Mouse (Mus musculus) MEL (cell line): ENCODE measurements around the gene Ank2.

Source experiments
- CHD2 ChIP-seq: IDR thresholded peaks from 2 replicates; pipeline ENCODE4 v1.6.1; 2011; ENCODE audit warnings: low read length, improper control_type of control experiment
- CTCF ChIP-seq, 3 experiments: IDR thresholded peaks in 2 of 3; conservative IDR thresholded peaks in 1 of 3; 2 replicates each; pipeline ENCODE4 v1.5.1; 2011 to 2012; ENCODE audit warnings: low read length in 3 of 3, low read depth in 2 of 3, mild to moderate bottlenecking in 2 of 3, improper control_type of control experiment in 1 of 3, inconsistent platforms in 1 of 3, mixed read lengths in 1 of 3, moderate library complexity in 1 of 3; ENCODE audit not compliant: control insufficient read depth in 1 of 3, insufficient read depth in 1 of 3, poor library complexity in 1 of 3, severe bottlenecking in 1 of 3
- GABPA ChIP-seq: IDR thresholded peaks from 2 replicates; pipeline ENCODE4 v1.6.1; 2012; ENCODE audit warnings: low read depth, mild to moderate bottlenecking, inconsistent platforms, low read length, improper control_type of control experiment, moderate library complexity
- POLR2A ChIP-seq, 2 experiments: IDR thresholded peaks; 2 replicates each; pipeline ENCODE4 v1.6.1; 2011 to 2012; ENCODE audit warnings: low read length in 2 of 2, mild to moderate bottlenecking in 2 of 2, control low read depth in 1 of 2, improper control_type of control experiment in 1 of 2, low read depth in 1 of 2, moderate library complexity in 1 of 2; ENCODE audit not compliant: control insufficient read depth in 1 of 2, insufficient read depth in 1 of 2, poor library complexity in 1 of 2
- SMC3 ChIP-seq: IDR thresholded peaks from 2 replicates; pipeline ENCODE4 v1.6.1; 2011; ENCODE audit warnings: low read depth, low read length, improper control_type of control experiment

DNA sequence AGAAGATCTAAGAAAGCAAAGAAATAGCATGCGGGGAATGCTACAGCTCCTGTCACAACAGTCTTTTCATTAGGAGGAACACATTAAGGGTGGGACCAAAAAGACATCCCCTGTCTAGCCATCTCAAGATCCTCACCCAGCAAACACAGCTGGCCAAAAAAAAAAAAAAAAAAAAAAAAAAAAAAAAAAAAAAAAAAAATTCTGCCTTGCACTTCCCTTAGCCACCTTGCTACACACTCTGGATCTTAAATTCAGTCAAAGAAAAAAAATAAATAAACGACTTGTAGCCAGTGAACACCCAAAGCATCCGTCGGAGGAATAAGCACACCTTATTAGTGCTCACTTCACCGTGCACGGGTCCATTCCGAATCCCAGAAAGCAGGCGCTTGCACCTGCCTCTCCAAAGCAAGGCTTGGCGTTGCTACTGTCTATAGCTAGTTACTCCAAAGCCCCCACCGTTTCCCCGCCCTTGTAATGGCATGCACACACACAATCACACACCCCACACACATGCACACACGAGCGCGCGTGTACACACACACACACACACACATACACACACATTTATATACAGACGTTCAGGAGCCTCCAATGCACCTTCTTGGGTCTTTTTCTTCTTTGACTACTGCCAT, 273.9 kb downstream of the Ank2 start:
- no peak for TF ChIP-seq POLR2A (IDR thresholded peaks at IDR 0.05; ENCODE audit: control insufficient read depth in 1 of 2, insufficient read depth in 1 of 2, low read depth in 1 of 2, low read length in 2 of 2, poor library complexity in 1 of 2)
- TF ChIP-seq CHD2, result no peak
- no peak for TF ChIP-seq GABPA
- no peak for TF ChIP-seq SMC3
- TF ChIP-seq CTCF (IDR thresholded peaks at IDR 0.05 in 2 of 3, conservative IDR thresholded peaks at IDR 0.05 in 1 of 3; ENCODE audit: control insufficient read depth in 1 of 3, insufficient read depth in 1 of 3, low read depth in 2 of 3, low read length in 3 of 3, poor library complexity in 1 of 3, severe bottlenecking in 1 of 3), result no peak
